Mouse (Mus musculus) spleen, postnatal 10 days (tissue): ENCODE results near the gene Runx3.
A peak's percentile ranks its signal among the peaks of the same experiment; 100 is the strongest.
"Not testable (repeated sequence)": the region's sequence is repeated elsewhere in the genome, so short reads cannot be mapped to it uniquely, and the experiment has no call there.

ENCODE experiments used
- DNase-seq, 2 experiments: peaks; one replicate each; pipeline ENCODE4 v3.0.0; 2021 to 2022; ENCODE audit warnings: low spot score in 2 of 2

Runx3 gene

GRCm38 (mm10) chr4:135169096-135169495 is 48.6 kb downstream of the Runx3 start:
- no peak for DNase-seq

GRCm38 (mm10) chr4:135169501-135169900 is 49.0 kb downstream of the Runx3 start:
- no peak for DNase-seq

GRCm38 (mm10) chr4:135171304-135171875 is 50.9 kb downstream of the Runx3 start:
- DNase-seq, result no peak

- no peak for DNase-seq
These were observed 55.1 kb downstream of the Runx3 start for GRCm38 (mm10) chr4:135175406-135176120.

GRCm38 (mm10) chr4:135177568-135177967 is 57.1 kb downstream of the Runx3 start:
- DNase-seq, result no peak

- DNase-seq, result peak in 1 of 2 experiments; percentile 77
These were observed 58.6 kb downstream of the Runx3 start for GRCm38 (mm10) chr4:135179077-135179481.

- no peak for DNase-seq
These were observed 61.4 kb downstream of the Runx3 start for GRCm38 (mm10) chr4:135181819-135182218.

GRCm38 (mm10) chr4:135184277-135184676 is 63.8 kb downstream of the Runx3 start:
- not testable (repeated sequence) for DNase-seq

GRCm38 (mm10) chr4:135189452-135190008 is 69.1 kb downstream of the Runx3 start:
- no peak for DNase-seq

GRCm38 (mm10) chr4:135190364-135190763 is 69.9 kb downstream of the Runx3 start:
- DNase-seq, result no peak

- DNase-seq, result no peak
These were observed 70.7 kb downstream of the Runx3 start for GRCm38 (mm10) chr4:135191185-135191584.

- no peak for DNase-seq
These were observed 71.2 kb downstream of the Runx3 start for GRCm38 (mm10) chr4:135191604-135192003.

GRCm38 (mm10) chr4:135192841-135193240 is 72.4 kb downstream of the Runx3 start:
- no peak for DNase-seq

GRCm38 (mm10) chr4:135197857-135198256 is 77.4 kb downstream of the Runx3 start:
- DNase-seq, result no peak

- DNase-seq, result no peak
These were observed 81.3 kb downstream of the Runx3 start for GRCm38 (mm10) chr4:135201771-135202170.

GRCm38 (mm10) chr4:135203279-135203678 is 82.8 kb downstream of the Runx3 start:
- peak; percentile 45 to 57 for DNase-seq

GRCm38 (mm10) chr4:135203806-135204560 is 83.5 kb downstream of the Runx3 start:
- DNase-seq, result no peak

GRCm38 (mm10) chr4:135204666-135205065 is 84.2 kb downstream of the Runx3 start:
- no peak for DNase-seq

GRCm38 (mm10) chr4:135205254-135205653 is 84.8 kb downstream of the Runx3 start:
- DNase-seq, result no peak

- peak; percentile 79 to 94 for DNase-seq
These were observed 85.5 kb downstream of the Runx3 start for GRCm38 (mm10) chr4:135205711-135206600.

GRCm38 (mm10) chr4:135209846-135210245 is 89.4 kb downstream of the Runx3 start:
- DNase-seq, result no peak
